Mouse (Mus musculus) regulatory T cell (primary cell): ENCODE data around the gene Kdm4d.
"Not testable (repeated sequence)": the region's sequence is repeated elsewhere in the genome, so short reads cannot be mapped to it uniquely, and the experiment has no call there.

ENCODE experiments used
- in situ Hi-C: fragments of 300-600 bp; cut with MboI, MseI; formaldehyde crosslinking; loops from one replicate; pipeline ENCODE4 v1.15.1; 2025; ENCODE audit warnings: high pct_unique_total_duplicates

Gene Kdm4d

DNA sequence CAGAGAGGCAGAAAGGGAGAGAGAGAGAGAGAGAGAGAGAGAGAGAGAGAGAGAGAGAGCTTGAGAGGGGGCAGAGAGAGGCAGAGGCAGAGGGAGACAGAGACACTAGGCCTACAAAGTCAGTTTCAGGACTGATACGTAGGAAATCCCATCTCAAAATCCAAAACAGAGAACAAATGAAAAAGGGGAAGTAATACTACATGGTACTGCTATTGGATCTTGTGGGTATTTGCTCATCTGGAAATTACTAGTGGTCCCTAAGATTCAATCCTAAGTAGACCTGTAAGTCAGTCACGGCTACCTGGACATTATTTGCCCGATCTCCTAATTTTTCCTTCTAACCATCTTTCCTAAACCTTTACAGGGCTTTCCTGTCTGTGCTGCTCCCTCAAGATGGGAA is 44.0 kb downstream of the Kdm4d start:
- in situ Hi-C loops: no loop called here

DNA sequence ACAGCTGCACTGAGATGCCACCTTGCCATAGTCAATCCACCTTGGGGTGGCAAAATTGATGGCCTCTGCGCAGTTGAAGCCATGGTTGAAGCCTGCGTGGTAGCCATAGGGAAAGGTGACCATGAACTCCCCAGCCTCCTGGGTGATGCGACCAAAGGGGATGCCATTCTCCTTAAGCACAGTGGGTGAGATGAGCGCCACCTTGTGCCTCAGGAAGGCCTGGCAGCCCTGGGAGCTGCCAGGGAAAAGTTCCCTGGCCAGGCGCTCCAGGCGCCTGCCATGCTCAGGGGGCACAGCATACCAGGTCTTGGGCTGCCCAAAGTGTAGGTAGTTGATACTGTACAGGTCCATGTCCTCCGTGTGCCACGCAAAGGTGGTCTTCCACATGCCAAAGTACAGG is 49.2 kb downstream of the Kdm4d start:
- in situ Hi-C loops: not testable (repeated sequence)

DNA sequence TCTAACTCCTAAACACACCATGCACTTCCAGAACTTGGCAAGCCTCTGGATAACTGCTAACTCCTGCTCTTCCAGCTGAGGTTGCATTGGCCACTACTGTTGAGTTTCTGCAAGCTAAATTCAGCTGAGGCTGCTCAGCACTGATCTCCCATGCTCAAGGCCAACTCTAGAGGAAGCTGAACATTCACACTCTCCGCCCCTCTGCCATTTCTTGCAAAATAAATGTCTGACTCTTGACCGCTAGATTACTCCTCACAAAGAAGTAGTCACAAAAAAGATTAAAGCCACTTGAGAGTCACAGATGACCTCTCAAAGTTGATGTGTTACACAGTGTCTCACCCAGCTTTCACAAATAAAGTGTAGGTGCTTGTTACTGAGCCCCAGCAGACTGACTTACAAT is 53.2 kb downstream of the Kdm4d start:
- in situ Hi-C loops: loop anchor here (5.0 kb wide), 1 partner anchor 100 kb away; no protein-coding TSS in a partner anchor

DNA sequence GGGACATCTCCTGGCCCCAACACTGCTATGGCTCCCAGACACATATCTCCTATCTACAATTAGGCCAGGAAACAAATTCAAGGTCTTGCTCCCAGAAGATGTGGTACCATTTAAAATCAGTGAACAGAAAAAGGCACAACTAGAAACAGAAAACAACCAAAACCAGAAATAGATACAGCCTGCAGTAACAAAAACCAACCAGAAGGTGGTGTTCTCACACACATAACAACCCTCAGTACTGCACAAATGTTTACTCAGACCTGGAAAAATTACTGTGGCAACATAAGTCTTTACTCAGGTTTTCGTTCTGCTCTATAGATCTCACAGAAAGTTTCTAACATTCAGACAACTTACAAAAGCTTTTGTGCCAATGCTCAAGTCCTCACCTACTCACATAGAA is 59.9 kb downstream of the Kdm4d start:
- in situ Hi-C loops: no loop called here

DNA sequence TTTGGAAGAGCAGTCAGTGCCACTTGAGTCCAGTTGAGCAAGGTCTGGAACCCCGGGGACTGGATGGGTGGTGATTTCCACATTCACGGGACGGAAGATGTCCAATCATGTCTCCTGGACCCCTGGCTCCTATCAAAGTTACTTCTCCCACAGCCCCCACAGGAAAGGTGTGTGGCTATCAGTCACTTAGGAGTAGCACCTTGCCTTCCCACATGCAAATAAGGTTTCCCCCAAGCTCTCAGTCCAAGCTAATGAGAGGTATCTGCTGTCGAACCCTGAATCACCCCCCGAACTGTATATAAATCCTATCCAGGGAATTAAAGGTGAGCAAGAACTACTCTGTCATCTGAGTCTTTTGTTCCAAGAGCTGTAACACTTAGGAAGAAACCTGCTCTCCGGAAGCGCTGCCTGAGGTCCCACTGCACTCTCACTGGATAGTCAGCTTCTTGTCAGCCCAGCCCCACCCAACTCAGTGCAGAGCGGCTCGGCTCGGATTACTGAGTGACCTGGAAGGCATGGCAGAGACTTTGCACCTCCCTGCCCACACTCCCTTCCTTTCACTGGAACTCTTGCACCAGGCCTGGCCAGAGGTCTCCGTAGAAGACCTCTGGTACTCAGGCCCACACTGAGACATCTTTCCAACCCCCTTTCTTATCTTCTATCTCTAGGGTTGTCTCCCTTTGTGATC is 66.9 kb downstream of the Kdm4d start:
- in situ Hi-C loops: no loop called here
